Mouse (Mus musculus) liver, embryonic 14.5 days (tissue): ENCODE data around the gene Npff. TPM values are rescaled to one million over a fixed set of nuclear protein-coding genes. Genes with fewer than 3 reads are reported as not detected.
A peak's percentile ranks its signal among the peaks of the same experiment; 100 is the strongest.

Experiments used
- ATAC-seq: fragments of 200-750 bp; cut with Nextera tagmentation; 2 replicates; pipeline ENCODE4 v1.8.0; 2017; ENCODE audit warnings: moderate number of reproducible peaks, mild to moderate bottlenecking, moderate library complexity; ENCODE audit not compliant: insufficient read depth
- DNase-seq, 3 experiments: peaks; one replicate each; pipeline ENCODE4 v3.0.0-alpha.2; 2012 to 2013; ENCODE audit warnings: low read depth in 3 of 3, low spot score in 3 of 3
- H3K27ac ChIP-seq: fragments of 300-500 bp; sonication (generic); 2 replicates; pipeline ENCODE4 v1.5.1; 2014; ENCODE audit warnings: moderate library complexity, mild to moderate bottlenecking, control low read depth, inconsistent platforms
- H3K27me3 ChIP-seq: fragments of 300-500 bp; sonication (generic); 2 replicates; pipeline ENCODE4 v1.6.1; 2014; ENCODE audit warnings: mild to moderate bottlenecking, low read length, moderate library complexity; ENCODE audit not compliant: control insufficient read depth, insufficient read depth
- H3K36me3 ChIP-seq: fragments of 300-500 bp; sonication (generic); replicated peaks from 2 replicates; pipeline ENCODE4 v1.6.1; 2014; ENCODE audit warnings: low read depth; ENCODE audit not compliant: control insufficient read depth, insufficient read depth
- H3K4me1 ChIP-seq, 2 experiments: fragments of 200-500 bp in 1 of 2; fragments of 300-500 bp in 1 of 2; sonication (generic) in 1 of 2; replicated peaks; 2 replicates each; pipeline ENCODE4 v1.6.1; 2012 to 2014; ENCODE audit warnings: antibody characterized with exemption in 1 of 2, inconsistent platforms in 1 of 2, low read length in 1 of 2; ENCODE audit not compliant: control insufficient read depth in 2 of 2, insufficient read depth in 2 of 2
- H3K4me2 ChIP-seq: fragments of 300-500 bp; sonication (generic); 2 replicates; pipeline ENCODE4 v1.6.1; 2014; ENCODE audit warnings: low read depth, mild to moderate bottlenecking, control low read depth, moderate library complexity
- H3K4me3 ChIP-seq, 2 experiments: fragments of 200-500 bp in 1 of 2; fragments of 300-500 bp in 1 of 2; sonication (generic) in 1 of 2; 2 replicates each; pipeline ENCODE4 v1.5.1; 2012 to 2014; ENCODE audit warnings: low read depth in 2 of 2, low read length in 2 of 2, mild to moderate bottlenecking in 2 of 2, control low read depth in 1 of 2, inconsistent platforms in 1 of 2, moderate library complexity in 1 of 2; ENCODE audit not compliant: insufficient read depth in 1 of 2
- H3K9ac ChIP-seq: fragments of 300-500 bp; sonication (generic); replicated peaks from 2 replicates; pipeline ENCODE4 v1.6.1; 2014; ENCODE audit warnings: mild to moderate bottlenecking, control low read depth, moderate library complexity
- H3K9me3 ChIP-seq: fragments of 300-500 bp; sonication (generic); 2 replicates; pipeline ENCODE4 v1.6.1; 2016; ENCODE audit warnings: low read length, mixed read lengths; ENCODE audit not compliant: control insufficient read depth
- CTCF ChIP-seq: IDR thresholded peaks from 2 replicates; pipeline ENCODE4 v1.5.1; 2016; ENCODE audit warnings: antibody characterized with exemption, low read depth, control low read depth
- EP300 ChIP-seq: IDR thresholded peaks from 2 replicates; pipeline ENCODE4 v1.6.1; 2016; ENCODE audit warnings: antibody characterized with exemption, low read depth
- WGBS: fragments of 180-500 bp; shearing (Covaris S2); extraction: QIAGEN DNeasy Blood & Tissue Kit; methylation state at CpG from one replicate; pipeline ENCODE4 v1.1.7; 2014; ENCODE audit not compliant: insufficient replicate concordance; 5-methylcytosine and 5-hydroxymethylcytosine counted together
- polyA plus RNA-seq, 2 experiments: library from polyadenylated mRNA; depleted of rRNA in 1 of 2; stranded (reverse) in 1 of 2; unstranded in 1 of 2; fragments of >200 nt; fragmentation: Nextera tagmentation in 1 of 2; extraction: Ambion mirVana in 1 of 2; gene quantifications; 2 replicates each; pipeline versions ENCODE4 v1.2.1 to v1.2.3; 2012 to 2014

The Npff gene
- polyA plus RNA-seq, 2 experiments, result 0.19 to 1.2 TPM

DNA sequence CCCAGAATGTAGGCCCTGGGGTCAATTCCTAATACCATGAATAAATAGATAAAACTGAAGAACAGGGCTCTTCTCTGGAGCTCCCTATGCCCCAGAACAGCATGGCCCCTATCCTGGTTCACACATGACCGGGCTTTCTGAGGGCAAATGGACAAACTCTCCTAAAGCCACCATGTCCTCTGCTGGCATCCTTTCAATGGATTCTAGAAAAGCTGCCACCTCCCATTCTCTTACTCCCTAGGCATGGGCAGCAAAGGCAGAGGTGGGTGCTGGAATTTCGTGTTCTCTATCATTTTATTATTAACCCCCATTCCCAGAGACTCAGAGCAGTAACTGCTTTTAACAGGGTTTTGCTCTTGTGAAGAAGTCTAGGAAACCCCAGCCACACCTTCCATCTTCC, 9.5 kb downstream of the Npff start:
- peaks cover 11 to 18% of the 10 kb centered on the region in 2 experiments for H3K4me1 ChIP-seq
- TF ChIP-seq EP300 (no peak), CTCF (no peak)
- no peaks in the 10 kb centered on the region for H3K9me3 ChIP-seq
- H3K4me2 ChIP-seq, result no peak overlapping the region; the same call in 1 of the 2 replicates
- H3K9ac ChIP-seq, result no peak overlapping the region
- no peak overlapping the region for H3K27ac ChIP-seq
- DNase-seq, result no peak
- no peaks in the 10 kb centered on the region for H3K36me3 ChIP-seq
- H3K4me3 ChIP-seq, result no peak overlapping the region
- peaks cover 3% of the 10 kb centered on the region for H3K27me3 ChIP-seq
- no peak for ATAC-seq
- 57% methylated on average over 2 of the region's 2 CpGs for WGBS

DNA sequence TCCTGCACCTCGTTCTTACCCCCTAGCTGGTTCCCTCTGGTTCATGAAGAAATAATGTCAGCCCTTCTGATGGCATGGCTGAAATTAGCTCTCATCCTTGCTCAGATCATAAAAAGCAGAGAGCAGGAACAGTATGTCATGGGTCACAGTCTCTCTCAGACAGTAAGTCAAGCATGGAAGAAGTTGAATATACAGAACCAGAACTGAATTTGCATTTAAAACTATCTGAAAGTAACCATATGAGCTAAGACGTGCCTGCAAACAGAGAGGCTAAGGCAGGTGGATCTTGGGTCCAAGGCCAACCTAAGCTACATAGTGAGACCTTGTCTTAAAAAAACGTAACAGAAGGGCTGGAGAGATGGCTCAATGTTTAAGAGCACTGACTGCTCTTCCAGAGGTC, 11.7 kb downstream of the Npff start:
- Histone ChIP-seq H3K27ac (no peak overlapping the region), H3K4me3 (no peak overlapping the region), H3K4me2 (no peak overlapping the region), H3K36me3 (no peaks in the 10 kb centered on the region), H3K27me3 (peaks cover 3% of the 10 kb centered on the region), H3K4me1 (peaks cover 4 to 11% of the 10 kb centered on the region in 2 experiments), H3K9ac (no peak overlapping the region), H3K9me3 (no peaks in the 10 kb centered on the region)
- 52% methylated on average over 3 of the region's 3 CpGs for WGBS
- DNase-seq, result no peak
- ATAC-seq, result no peak
- no peak for TF ChIP-seq CTCF
- TF ChIP-seq EP300, result no peak

DNA sequence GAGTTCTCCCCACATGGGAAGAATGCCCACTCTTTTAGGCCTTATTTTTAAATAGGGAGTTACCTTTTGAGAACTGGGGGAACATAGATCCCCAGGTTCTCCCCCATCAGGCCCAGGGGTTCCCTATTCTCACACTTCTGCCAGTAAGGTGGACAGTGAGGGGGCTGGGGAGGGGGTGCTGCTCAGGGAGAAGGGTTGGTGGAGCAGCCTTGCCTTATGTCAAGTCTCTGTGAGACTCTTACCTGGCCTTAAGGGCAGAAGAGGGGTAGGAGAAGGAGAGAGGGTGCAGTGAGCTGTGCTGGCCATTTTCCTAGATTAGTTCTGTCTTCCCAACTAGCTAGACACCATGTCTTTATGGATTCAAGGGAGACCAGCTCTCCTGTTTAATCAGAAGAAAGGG, 12.3 kb downstream of the Npff start:
- no peak for ATAC-seq
- Histone ChIP-seq H3K4me1 (peaks cover 4 to 11% of the 10 kb centered on the region in 2 experiments), H3K27me3 (peaks cover 3% of the 10 kb centered on the region), H3K4me3 (no peak overlapping the region), H3K9me3 (no peaks in the 10 kb centered on the region), H3K27ac (no peak overlapping the region), H3K9ac (no peak overlapping the region), H3K36me3 (no peaks in the 10 kb centered on the region), H3K4me2 (no peak overlapping the region)
- no peak for DNase-seq
- no peak for TF ChIP-seq EP300

DNA sequence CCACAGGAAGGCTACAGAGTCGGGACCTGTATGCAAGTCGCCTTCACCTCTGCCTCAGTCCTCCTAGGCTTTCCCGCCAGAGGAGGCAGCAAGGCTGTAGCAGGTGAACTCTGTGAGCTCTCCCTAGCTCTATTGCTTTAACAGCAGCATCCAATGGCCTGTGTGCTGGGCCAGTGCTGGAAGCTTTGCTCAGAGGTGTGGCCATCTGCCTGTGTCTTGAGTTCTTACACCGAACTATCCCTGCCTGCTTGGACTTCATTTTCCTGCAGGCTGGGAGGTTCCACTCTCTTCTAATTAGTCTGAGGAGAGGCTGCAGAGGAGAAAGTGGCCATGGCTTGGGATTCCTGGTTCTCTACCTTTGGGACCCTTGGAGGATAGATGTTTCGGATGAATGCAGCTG, 12.7 kb downstream of the Npff start:
- TF ChIP-seq EP300, result no peak
- no peak for TF ChIP-seq CTCF
- Histone ChIP-seq H3K27ac (no peak overlapping the region), H3K9me3 (no peaks in the 10 kb centered on the region), H3K27me3 (peaks cover 3% of the 10 kb centered on the region), H3K36me3 (no peaks in the 10 kb centered on the region), H3K4me1 (peaks cover 4 to 11% of the 10 kb centered on the region in 2 experiments), H3K4me3 (no peak overlapping the region), H3K9ac (no peak overlapping the region), H3K4me2 (no peak overlapping the region)
- 62% methylated on average over 5 of the region's 5 CpGs for WGBS
- no peak for DNase-seq
- ATAC-seq, result no peak

DNA sequence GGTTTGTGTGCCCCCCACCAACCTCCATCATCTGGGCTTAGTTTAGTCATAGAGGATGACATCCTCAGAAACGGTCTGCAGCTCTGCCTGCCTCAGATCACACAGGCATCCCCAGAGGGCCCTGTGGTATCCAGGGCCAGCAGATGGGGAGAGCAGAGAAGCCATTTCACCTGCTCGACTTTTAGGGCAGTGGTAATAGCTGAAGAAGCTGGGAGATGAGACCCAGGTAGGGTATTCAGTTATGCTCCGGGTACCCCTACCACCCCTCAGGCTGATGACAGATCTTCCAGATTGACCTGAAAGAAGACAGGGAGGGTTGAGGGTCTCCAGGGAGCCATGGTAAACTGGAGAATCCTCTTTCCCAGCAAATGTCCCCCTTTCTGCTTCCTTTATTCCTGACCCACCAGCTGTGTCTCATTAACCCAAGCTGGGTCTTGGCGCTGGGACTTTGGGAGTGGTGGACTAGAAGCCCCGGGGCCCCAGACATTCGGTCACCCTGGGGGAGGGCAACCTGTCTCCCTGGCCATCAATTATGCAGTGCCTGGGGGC, 13.4 kb downstream of the Npff start:
- no peak overlapping the region for H3K9ac ChIP-seq
- WGBS, result 41% methylated on average over 6 of the region's 6 CpGs
- peaks cover 3% of the 10 kb centered on the region for H3K27me3 ChIP-seq
- H3K4me2 ChIP-seq, result peak overlapping the region; percentile 90
- DNase-seq, result no peak
- no peak overlapping the region for H3K27ac ChIP-seq
- ATAC-seq, result no peak
- no peaks in the 10 kb centered on the region for H3K36me3 ChIP-seq
- peaks cover 2 to 10% of the 10 kb centered on the region in 2 experiments for H3K4me1 ChIP-seq
- no peak overlapping the region for H3K4me3 ChIP-seq
- H3K9me3 ChIP-seq, result no peaks in the 10 kb centered on the region
- no peak for TF ChIP-seq CTCF
- TF ChIP-seq EP300, result no peak
